16 mouse cellular contexts compared by ENCODE assay signal in the genomic region with DNA sequence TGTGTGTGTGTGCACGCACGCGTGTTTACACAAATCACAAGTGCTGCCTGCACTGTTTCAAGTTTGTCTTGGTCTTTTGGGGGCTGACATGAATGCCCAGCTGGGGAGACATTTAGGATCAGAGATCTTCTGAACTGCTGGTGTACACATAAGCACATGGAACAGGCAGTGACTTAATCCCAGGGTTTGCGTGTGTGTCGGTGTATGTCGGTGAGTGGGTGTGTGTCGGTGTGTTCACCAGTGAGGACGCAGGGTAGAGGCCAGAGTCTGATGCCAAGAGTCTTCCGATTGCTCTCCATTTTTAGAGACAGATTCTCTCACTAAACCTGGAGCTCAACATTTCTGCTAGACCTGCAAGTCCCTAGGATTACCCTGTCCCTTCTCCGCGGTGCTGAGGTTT. TPM values are rescaled to one million over a fixed set of nuclear protein-coding genes. Genes with fewer than 3 reads are reported as not detected.
DNase-seq lines count a peak whose midpoint lies in the region; ATAC-seq and TF ChIP-seq lines count a peak whose summit lies in the region.
"Had no signal": no experiment of that assay in that cellular context is flagged by ENCODE, and none has a peak within 500 bp of the region (broad histone marks: within the 10 kb centered on the region; RNA-seq: fewer than 3 reads in every experiment).

No protein-coding gene starts in this region.

- H3K9me3 ChIP-seq in heart, embryonic 13.5 days, result no peaks in the 10 kb centered on the region
- no peaks in the 10 kb centered on the region for H3K9me3 ChIP-seq in lung, embryonic 15.5 days
- H3K9me3 ChIP-seq in intestine, postnatal 0 days (ENCODE audit: control insufficient read depth), result no peaks in the 10 kb centered on the region
- H3K9me3 ChIP-seq: embryonic facial prominence, embryonic 12.5 days; forebrain, embryonic 12.5 days; hindbrain, embryonic 15.5 days; midbrain, embryonic 15.5 days had no signal

- H3K27me3 ChIP-seq in heart, embryonic 13.5 days (replicated peaks), result no peaks in the 10 kb centered on the region
- no peaks in the 10 kb centered on the region for H3K27me3 ChIP-seq in lung, embryonic 15.5 days
- no peaks in the 10 kb centered on the region for H3K27me3 ChIP-seq in intestine, postnatal 0 days (replicated peaks; ENCODE audit: control insufficient read depth, insufficient read depth, low read length)
- H3K27me3 ChIP-seq: embryonic facial prominence, embryonic 12.5 days; forebrain, embryonic 12.5 days; hindbrain, embryonic 15.5 days; midbrain, embryonic 15.5 days had no signal

- DNase-seq in heart, adult 8-10 months (ENCODE audit: low spot score), result no peak
- no peak for DNase-seq in lung, postnatal 36 days
- DNase-seq in thymus, postnatal 25 days, result no peak
- no peak for DNase-seq in embryo, embryonic 10 days (ENCODE audit: low spot score)
- DNase-seq: cerebellum, adult 2 months; kidney, adult 8-10 months; lung, adult 2 months; retina, postnatal 1 day; thymus, adult 2 months had no signal

- ATAC-seq in heart, embryonic 13.5 days (ENCODE audit: extremely low read depth, insufficient number of reproducible peaks, low FRiP score, low TSS enrichment), result no peak
- ATAC-seq in lung, embryonic 15.5 days (ENCODE audit: borderline replicate concordance, extremely low read depth, low FRiP score, low TSS enrichment), result no peak
- peak; percentile 46; the same call in 1 of the 2 replicates for ATAC-seq in intestine, postnatal 0 days
- ATAC-seq: midbrain, embryonic 15.5 days had no signal

- peak overlapping the region; percentile 70 for H3K27ac ChIP-seq in heart, embryonic 13.5 days (replicated peaks)
- H3K27ac ChIP-seq in lung, embryonic 15.5 days, result peak overlapping the region; percentile 65
- no peak overlapping the region for H3K27ac ChIP-seq in intestine, postnatal 0 days (ENCODE audit: low read depth, low read length)
- H3K27ac ChIP-seq: forebrain, embryonic 12.5 days; hindbrain, embryonic 15.5 days; midbrain, embryonic 15.5 days had no signal

- no peak overlapping the region for H3K4me2 ChIP-seq in heart, embryonic 13.5 days
- no peak overlapping the region for H3K4me2 ChIP-seq in lung, embryonic 15.5 days
- peak overlapping the region; percentile 27; the same call in 1 of the 2 replicates for H3K4me2 ChIP-seq in intestine, postnatal 0 days (replicated peaks; ENCODE audit: low read depth)
- H3K4me2 ChIP-seq: embryonic facial prominence, embryonic 12.5 days; forebrain, embryonic 12.5 days; hindbrain, embryonic 15.5 days; midbrain, embryonic 15.5 days had no signal

- WGBS in heart, embryonic 13.5 days, result 86% methylated on average over 11 of the region's 11 CpGs
- 81% methylated on average over 11 of the region's 11 CpGs for WGBS in lung, embryonic 15.5 days
- WGBS in intestine, postnatal 0 days, result 56% methylated on average over 11 of the region's 11 CpGs

- H3K36me3 ChIP-seq in heart, embryonic 13.5 days, result no peaks in the 10 kb centered on the region
- H3K36me3 ChIP-seq in lung, embryonic 15.5 days, result no peaks in the 10 kb centered on the region
- no peaks in the 10 kb centered on the region for H3K36me3 ChIP-seq in intestine, postnatal 0 days (ENCODE audit: control insufficient read depth, insufficient read depth)
- H3K36me3 ChIP-seq: embryonic facial prominence, embryonic 12.5 days; forebrain, embryonic 12.5 days; hindbrain, embryonic 15.5 days; midbrain, embryonic 15.5 days had no signal

- no peak for TF ChIP-seq CTCF in intestine, postnatal 0 days (IDR thresholded peaks at IDR 0.05; ENCODE audit: low read depth)

- H3K9ac ChIP-seq in heart, embryonic 13.5 days, result peak overlapping the region; percentile 15; the same call in 1 of the 2 replicates
- no peak overlapping the region for H3K9ac ChIP-seq in lung, embryonic 15.5 days
- H3K9ac ChIP-seq in intestine, postnatal 0 days (ENCODE audit: low read depth, low read length), result no peak overlapping the region
- H3K9ac ChIP-seq: embryonic facial prominence, embryonic 12.5 days; forebrain, embryonic 12.5 days; hindbrain, embryonic 15.5 days; midbrain, embryonic 15.5 days had no signal

- peaks cover 32% of the 10 kb centered on the region for H3K4me1 ChIP-seq in heart, embryonic 13.5 days
- H3K4me1 ChIP-seq in lung, embryonic 15.5 days, result peaks cover 34% of the 10 kb centered on the region
- 0 out of 2 replicates have a peak, but pooled peaks cover 9% of the 10 kb centered on the region for H3K4me1 ChIP-seq in intestine, postnatal 0 days (replicated peaks; ENCODE audit: control insufficient read depth, insufficient read depth, low read length)
- H3K4me1 ChIP-seq: forebrain, embryonic 12.5 days; midbrain, embryonic 15.5 days had no signal

- no peak overlapping the region for H3K4me3 ChIP-seq in heart, embryonic 13.5 days
- H3K4me3 ChIP-seq in lung, embryonic 15.5 days, result no peak overlapping the region
- no peak overlapping the region for H3K4me3 ChIP-seq in intestine, postnatal 0 days (ENCODE audit: low read depth, low read length)
- H3K4me3 ChIP-seq: embryonic facial prominence, embryonic 12.5 days; forebrain, embryonic 12.5 days; hindbrain, embryonic 15.5 days; midbrain, embryonic 15.5 days had no signal

RNA-seq across cellular contexts. Expression of a gene that starts 41.9 kb away (rescaled TPM):
- polyA plus RNA-seq in heart, embryonic 13.5 days (2015; fragmentation: Nextera tagmentation; extraction: Ambion mirVana), result 3,954 and 4,354 TPM in 2 replicates
- total RNA-seq in heart, adult 8-10 months (2022), result over 10,000 TPM in 3 of 4 experiments, 1,000 to 10,000 TPM in 1; 9,382 to 12,072 (median 10,190) TPM
- polyA plus RNA-seq in lung, embryonic 15.5 days (2015; fragmentation: Nextera tagmentation; extraction: Ambion mirVana), result 747 and 774 TPM in 2 replicates
- 1,318 and 1,424 TPM in 2 replicates for polyA plus RNA-seq in intestine, postnatal 0 days (2015; fragmentation: Nextera tagmentation; extraction: Ambion mirVana)
